Mouse (Mus musculus) cerebellum, adult 2 months (tissue): ENCODE data around the gene Pdhx.

Experiments
- CTCF ChIP-seq: fragments of 200-500 bp; IDR thresholded peaks from 2 replicates; pipeline ENCODE4 v1.5.1; 2011; ENCODE audit warnings: low read depth, mild to moderate bottlenecking, control low read depth, low read length, moderate library complexity, borderline replicate concordance; ENCODE audit not compliant: insufficient read depth
- POLR2A ChIP-seq: fragments of 200-500 bp; IDR thresholded peaks from 2 replicates; pipeline ENCODE4 v1.6.1; 2011; ENCODE audit warnings: low read length, control low read depth, borderline replicate concordance; ENCODE audit not compliant: insufficient read depth

DNA sequence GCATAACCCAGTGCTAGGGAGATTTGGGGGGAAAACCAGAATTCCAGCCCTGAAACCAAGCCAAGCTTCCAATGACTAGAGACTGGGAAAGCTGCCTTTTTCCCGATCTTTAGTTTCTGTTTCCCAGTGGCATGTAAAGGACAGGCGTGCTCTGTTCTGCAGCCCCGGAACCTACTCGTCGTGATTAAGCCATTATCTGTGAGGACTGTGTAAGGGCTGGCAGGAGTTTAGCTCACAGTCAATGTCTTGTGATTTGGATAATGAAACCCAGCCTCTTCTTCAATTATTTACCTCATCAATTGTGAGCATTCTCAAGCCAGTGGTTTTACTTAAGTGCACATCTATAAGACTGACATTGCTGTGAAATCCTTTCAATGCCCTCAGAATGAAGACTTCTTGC, 43.9 kb upstream of the Pdhx start:
- TF ChIP-seq CTCF (no peak), POLR2A (no peak)
